Mouse (Mus musculus): ENCODE data around the gene Zcchc4. TPM values are rescaled to one million over a fixed set of nuclear protein-coding genes. Genes with fewer than 3 reads are reported as not detected.

Zcchc4 gene
- total RNA-seq, 2 experiments from 2014 or later = 9.0 to 10.4 TPM

DNA sequence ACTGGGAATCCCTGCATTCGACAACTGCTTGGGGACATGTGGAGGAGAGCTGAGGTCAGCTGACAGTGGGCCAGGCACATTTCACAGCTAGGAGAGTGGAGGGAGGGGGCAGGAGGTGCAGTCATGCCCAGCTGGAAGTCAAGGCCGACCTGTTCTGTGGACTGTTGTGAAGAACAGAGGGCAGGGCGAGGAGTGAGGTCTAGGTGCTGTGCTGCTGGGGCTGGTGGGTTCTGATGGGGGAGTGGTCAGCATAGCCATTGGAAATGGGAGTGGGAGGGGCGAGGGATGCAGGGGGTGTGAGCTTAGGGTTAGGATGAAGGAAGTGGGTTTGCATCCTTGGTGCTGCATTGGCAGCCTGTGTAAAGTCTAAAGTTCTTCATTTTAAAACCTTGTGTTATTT lies 30.6 kb downstream of the Zcchc4 start:
- no peak for DNase-seq (ENCODE audit: extremely low spot score in 1 of 2, low spot score in 2 of 2)
- intact Hi-C loops (cut with DNase I) = no loop called here
- TF ChIP-seq CTCF (IDR thresholded peaks at IDR 0.05) = no peak
- Histone ChIP-seq H3K4me3 (no peak overlapping the region), H3K27ac (no peak overlapping the region)

GRCm38 (mm10) chr5:52806349-52806748 lies 31.1 kb downstream of the Zcchc4 start:
- no peak overlapping the region for H3K27ac ChIP-seq
- H3K4me3 ChIP-seq = no peak overlapping the region
- no peak for TF ChIP-seq CTCF (IDR thresholded peaks at IDR 0.05)
- intact Hi-C loops (cut with DNase I) = no loop called here
- DNase-seq (ENCODE audit: extremely low spot score in 1 of 2, low spot score in 2 of 2) = no peak

GRCm38 (mm10) chr5:52807030-52807429 lies 31.8 kb downstream of the Zcchc4 start:
- DNase-seq (ENCODE audit: extremely low spot score in 1 of 2, low spot score in 2 of 2) = no peak
- intact Hi-C loops (cut with DNase I) = no loop called here
- Histone ChIP-seq H3K4me3 (no peak overlapping the region), H3K27ac (no peak overlapping the region)
- no peak for TF ChIP-seq CTCF (IDR thresholded peaks at IDR 0.05)

- intact Hi-C loops (cut with DNase I) = no loop called here
- no peak for DNase-seq (ENCODE audit: extremely low spot score in 1 of 2, low spot score in 2 of 2)
- TF ChIP-seq CTCF (IDR thresholded peaks at IDR 0.05) = no peak
- H3K27ac ChIP-seq = no peak overlapping the region
- no peak overlapping the region for H3K4me3 ChIP-seq
Measured at GRCm38 (mm10) chr5:52810446-52810845, 35.2 kb downstream of the Zcchc4 start.

GRCm38 (mm10) chr5:52811056-52811455 lies 35.8 kb downstream of the Zcchc4 start:
- Histone ChIP-seq H3K27ac (no peak overlapping the region), H3K4me3 (no peak overlapping the region)
- DNase-seq (ENCODE audit: extremely low spot score in 1 of 2, low spot score in 2 of 2) = no peak
- intact Hi-C loops (cut with DNase I) = no loop called here
- no peak for TF ChIP-seq CTCF (IDR thresholded peaks at IDR 0.05)

DNA sequence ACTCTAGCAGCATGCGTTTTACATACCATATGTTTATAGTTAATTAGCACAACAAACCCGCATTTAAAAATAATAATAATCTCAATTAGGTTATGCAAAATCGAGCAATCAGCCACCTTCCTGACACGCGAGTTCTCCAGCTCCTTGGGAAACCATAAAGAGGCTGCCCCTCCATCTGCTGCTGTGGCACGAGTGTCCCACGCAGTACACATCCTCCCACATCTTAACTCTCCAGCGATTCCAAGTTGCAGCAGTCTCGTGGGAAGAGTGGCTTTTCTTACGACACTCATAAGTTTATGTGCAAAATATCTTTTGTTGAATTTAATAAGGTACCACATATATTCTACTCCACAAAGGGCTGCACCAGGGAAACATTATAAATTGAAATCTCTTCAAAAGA lies 37.2 kb downstream of the Zcchc4 start:
- no peak for TF ChIP-seq CTCF (IDR thresholded peaks at IDR 0.05)
- Histone ChIP-seq H3K4me3 (no peak overlapping the region), H3K27ac (no peak overlapping the region)
- DNase-seq (ENCODE audit: extremely low spot score in 1 of 2, low spot score in 2 of 2) = peak in 1 of 2 experiments; percentile 29
- intact Hi-C loops (cut with DNase I) = no loop called here

- Histone ChIP-seq H3K27ac (no peak overlapping the region), H3K4me3 (no peak overlapping the region)
- DNase-seq (ENCODE audit: extremely low spot score in 1 of 2, low spot score in 2 of 2) = no peak
- no peak for TF ChIP-seq CTCF (IDR thresholded peaks at IDR 0.05)
- intact Hi-C loops (cut with DNase I) = no loop called here
Measured at GRCm38 (mm10) chr5:52813312-52813711, 38.1 kb downstream of the Zcchc4 start.

GRCm38 (mm10) chr5:52818676-52819075 lies 43.5 kb downstream of the Zcchc4 start:
- DNase-seq (ENCODE audit: extremely low spot score in 1 of 2, low spot score in 2 of 2) = no peak
- no peak for TF ChIP-seq CTCF (IDR thresholded peaks at IDR 0.05)
- Histone ChIP-seq H3K27ac (no peak overlapping the region), H3K4me3 (no peak overlapping the region)
- intact Hi-C loops (cut with DNase I) = no loop called here

- intact Hi-C loops (cut with DNase I) = loop anchor here (2.0 to 5.0 kb wide), 2 partner anchors 153 to 304 kb away; partner anchors contain the start of gene Sepsecs
- TF ChIP-seq CTCF (IDR thresholded peaks at IDR 0.05) = peak; percentile 82
- Histone ChIP-seq H3K4me3 (no peak overlapping the region), H3K27ac (peak overlapping the region; percentile 36; the same call in 1 of the 2 replicates)
- DNase-seq (ENCODE audit: extremely low spot score in 1 of 2, low spot score in 2 of 2) = peak; percentile 41 to 57
Measured at GRCm38 (mm10) chr5:52821691-52822090, 46.5 kb downstream of the Zcchc4 start.

GRCm38 (mm10) chr5:52827923-52828322 lies 52.7 kb downstream of the Zcchc4 start:
- intact Hi-C loops (cut with DNase I) = no loop called here
- TF ChIP-seq CTCF (IDR thresholded peaks at IDR 0.05) = no peak
- no peak for DNase-seq (ENCODE audit: extremely low spot score in 1 of 2, low spot score in 2 of 2)
- no peak overlapping the region for H3K27ac ChIP-seq
- H3K4me3 ChIP-seq = no peak overlapping the region

GRCm38 (mm10) chr5:52833005-52833404 lies 57.8 kb downstream of the Zcchc4 start:
- no peak for DNase-seq (ENCODE audit: extremely low spot score in 1 of 2, low spot score in 2 of 2)
- H3K27ac ChIP-seq = peak overlapping the region; percentile 80
- intact Hi-C loops (cut with DNase I) = no loop called here
- no peak for TF ChIP-seq CTCF (IDR thresholded peaks at IDR 0.05)
- H3K4me3 ChIP-seq = peak overlapping the region; percentile 72; the same call in 1 of the 2 replicates

DNA sequence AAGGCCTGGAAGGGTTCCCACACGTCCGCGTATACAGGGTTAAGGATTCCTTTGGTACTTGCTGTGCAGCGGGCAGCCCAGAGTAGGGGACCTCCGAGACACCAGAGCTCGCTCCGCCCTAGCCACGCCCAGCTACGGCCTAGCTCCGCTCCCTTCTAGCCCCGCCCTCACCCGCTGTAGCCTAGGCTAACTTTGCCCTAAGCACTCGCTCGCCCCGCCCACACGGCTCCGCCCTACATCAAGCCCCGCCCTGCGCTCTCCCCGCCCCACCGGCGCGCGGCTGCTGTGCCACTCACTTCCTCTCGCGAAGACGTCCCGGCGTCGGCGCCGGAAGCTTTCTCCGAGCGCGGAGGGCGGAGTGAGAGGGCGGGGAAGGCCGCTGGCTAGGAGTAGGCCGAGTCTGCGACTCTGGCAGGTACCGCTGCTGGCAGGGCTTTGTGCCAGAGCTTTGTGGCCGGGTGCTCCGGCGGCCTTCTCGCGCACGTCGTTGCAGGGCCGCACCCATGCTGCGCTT lies 58.6 kb downstream of the Zcchc4 start, which contains the start of gene Anapc4:
Anapc4 (plus strand) TSS at position 252 of the 514 bp plus-strand sequence.
- peak within 1 kb of the TSS; percentile 72 for H3K4me3 ChIP-seq
- H3K27ac ChIP-seq = peak within 1 kb of the TSS; percentile 94
- intact Hi-C loops (cut with DNase I) = no loop called here
- DNase-seq (ENCODE audit: extremely low spot score in 1 of 2, low spot score in 2 of 2) = peak; percentile 99 to 100
- no peak for TF ChIP-seq CTCF (IDR thresholded peaks at IDR 0.05)

DNA sequence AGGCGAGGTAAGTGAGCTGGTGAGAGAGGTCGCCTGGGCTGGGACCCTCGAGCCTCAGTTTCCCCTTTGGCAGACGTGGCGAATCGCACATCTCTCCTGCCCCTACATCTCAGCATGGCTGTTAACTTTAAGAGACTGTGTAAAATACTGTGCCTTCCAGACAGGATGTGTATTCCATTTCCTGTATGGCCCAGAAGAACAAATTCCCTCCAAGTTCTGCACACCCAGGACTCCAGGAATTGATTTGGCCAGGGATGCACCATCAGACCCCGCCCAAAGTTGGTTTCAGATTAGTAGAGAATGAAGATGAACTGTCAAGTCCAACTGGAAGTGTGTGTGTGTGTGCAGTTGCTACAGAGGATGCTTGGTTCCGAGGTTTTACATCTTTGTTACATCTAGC lies 59.2 kb downstream of the Zcchc4 start:
- intact Hi-C loops (cut with DNase I) = no loop called here
- no peak for TF ChIP-seq CTCF (IDR thresholded peaks at IDR 0.05)
- H3K4me3 ChIP-seq = peak overlapping the region; percentile 72
- no peak for DNase-seq (ENCODE audit: extremely low spot score in 1 of 2, low spot score in 2 of 2)
- peak overlapping the region; percentile 94 for H3K27ac ChIP-seq
